Mouse (Mus musculus) hindbrain, embryonic 10.5 days (tissue): Measurements from ENCODE around the gene Ccl2. TPM values are rescaled to one million over a fixed set of nuclear protein-coding genes. Genes with fewer than 3 reads are reported as not detected.

Experiments
- DNase-seq: peaks from one replicate; pipeline ENCODE4 v3.0.0-alpha.2; 2017; ENCODE audit warnings: low spot score
- H3K27ac ChIP-seq: fragments of 300-500 bp; sonication (generic); 2 replicates; pipeline ENCODE4 v1.5.1; 2016; ENCODE audit warnings: mild to moderate bottlenecking, moderate library complexity
- H3K27me3 ChIP-seq: fragments of 300-500 bp; sonication (generic); 2 replicates; pipeline ENCODE4 v1.6.1; 2016; ENCODE audit warnings: mild to moderate bottlenecking; ENCODE audit not compliant: poor library complexity, insufficient read depth, severe bottlenecking
- H3K36me3 ChIP-seq: fragments of 300-500 bp; sonication (generic); 2 replicates; pipeline ENCODE4 v1.6.1; 2016; ENCODE audit warnings: mild to moderate bottlenecking, moderate library complexity
- H3K4me1 ChIP-seq: fragments of 300-500 bp; sonication (generic); replicated peaks from 2 replicates; pipeline ENCODE4 v1.6.1; 2016; ENCODE audit warnings: mild to moderate bottlenecking
- H3K4me3 ChIP-seq: fragments of 300-500 bp; sonication (generic); 2 replicates; pipeline ENCODE4 v1.5.1; 2016; ENCODE audit warnings: mild to moderate bottlenecking, moderate library complexity
- H3K9me3 ChIP-seq: fragments of 300-500 bp; sonication (generic); 2 replicates; pipeline ENCODE4 v1.6.1; 2016; ENCODE audit warnings: mild to moderate bottlenecking, moderate library complexity
- WGBS: fragments of 180-500 bp; shearing (Covaris S2); methylation state at CpG from one replicate; pipeline ENCODE4 v1.1.7; 2016; 5-methylcytosine and 5-hydroxymethylcytosine counted together
- polyA plus RNA-seq: library from polyadenylated mRNA; unstranded; fragments of >200 nt; fragmentation: Nextera tagmentation; extraction: Ambion mirVana; gene quantifications from 2 replicates; pipeline ENCODE4 v1.2.1, GENCODE M21; 2016

The Ccl2 gene
- polyA plus RNA-seq, 1 experiment from 2014 or later, result 1.0 TPM

GRCm38 (mm10) chr11:82019389-82019788 lies 16.0 kb upstream of the Ccl2 start:
- 38% methylated on average over 2 of the region's 2 CpGs for WGBS
- no peaks in the 10 kb centered on the region for H3K27me3 ChIP-seq
- DNase-seq, result no peak
- H3K9me3 ChIP-seq, result no peaks in the 10 kb centered on the region
- H3K36me3 ChIP-seq, result no peaks in the 10 kb centered on the region
- no peak overlapping the region for H3K27ac ChIP-seq
- no peaks in the 10 kb centered on the region for H3K4me1 ChIP-seq
- no peak overlapping the region for H3K4me3 ChIP-seq

- no peaks in the 10 kb centered on the region for H3K36me3 ChIP-seq
- no peaks in the 10 kb centered on the region for H3K9me3 ChIP-seq
- H3K4me3 ChIP-seq, result no peak overlapping the region
- H3K27ac ChIP-seq, result no peak overlapping the region
- DNase-seq, result no peak
- H3K4me1 ChIP-seq, result no peaks in the 10 kb centered on the region
- no peaks in the 10 kb centered on the region for H3K27me3 ChIP-seq
These were observed 15.6 kb upstream of the Ccl2 start for GRCm38 (mm10) chr11:82019793-82020192.

GRCm38 (mm10) chr11:82021406-82021805 lies 14.0 kb upstream of the Ccl2 start:
- H3K4me3 ChIP-seq, result no peak overlapping the region
- no peak overlapping the region for H3K27ac ChIP-seq
- H3K9me3 ChIP-seq, result no peaks in the 10 kb centered on the region
- no peaks in the 10 kb centered on the region for H3K27me3 ChIP-seq
- 80% methylated on average over 3 of the region's 3 CpGs for WGBS
- H3K36me3 ChIP-seq, result no peaks in the 10 kb centered on the region
- no peaks in the 10 kb centered on the region for H3K4me1 ChIP-seq
- DNase-seq, result no peak

- DNase-seq, result no peak
- H3K4me3 ChIP-seq, result no peak overlapping the region
- no peaks in the 10 kb centered on the region for H3K36me3 ChIP-seq
- H3K27me3 ChIP-seq, result no peaks in the 10 kb centered on the region
- no peaks in the 10 kb centered on the region for H3K4me1 ChIP-seq
- H3K9me3 ChIP-seq, result no peaks in the 10 kb centered on the region
- WGBS, result 87% methylated on average over 6 of the region's 6 CpGs
- H3K27ac ChIP-seq, result no peak overlapping the region
These were observed 12.8 kb upstream of the Ccl2 start for GRCm38 (mm10) chr11:82022504-82023056.

- Histone ChIP-seq H3K9me3 (no peaks in the 10 kb centered on the region), H3K4me1 (no peaks in the 10 kb centered on the region), H3K27ac (no peak overlapping the region), H3K27me3 (no peaks in the 10 kb centered on the region), H3K4me3 (no peak overlapping the region), H3K36me3 (no peaks in the 10 kb centered on the region)
- DNase-seq, result no peak
- WGBS, result 85% methylated on average over 4 of the region's 4 CpGs
These were observed 11.6 kb upstream of the Ccl2 start for GRCm38 (mm10) chr11:82023769-82024168.

GRCm38 (mm10) chr11:82030171-82030570 lies 5.2 kb upstream of the Ccl2 start:
- H3K4me3 ChIP-seq, result no peak overlapping the region
- peaks cover 6% of the 10 kb centered on the region; the same call in 1 of the 2 replicates for H3K4me1 ChIP-seq
- no peaks in the 10 kb centered on the region for H3K27me3 ChIP-seq
- H3K27ac ChIP-seq, result no peak overlapping the region
- WGBS, result 90% methylated on average over 2 of the region's 2 CpGs
- no peak for DNase-seq
- H3K9me3 ChIP-seq, result no peaks in the 10 kb centered on the region
- H3K36me3 ChIP-seq, result no peaks in the 10 kb centered on the region

- no peaks in the 10 kb centered on the region for H3K9me3 ChIP-seq
- H3K27ac ChIP-seq, result no peak overlapping the region
- no peaks in the 10 kb centered on the region for H3K27me3 ChIP-seq
- H3K36me3 ChIP-seq, result no peaks in the 10 kb centered on the region
- peaks cover 6% of the 10 kb centered on the region; the same call in 1 of the 2 replicates for H3K4me1 ChIP-seq
- no peak overlapping the region for H3K4me3 ChIP-seq
- DNase-seq, result no peak
These were observed 3.2 kb upstream of the Ccl2 start for GRCm38 (mm10) chr11:82032136-82032535.

GRCm38 (mm10) chr11:82032678-82033344 lies 2.6 kb upstream of the Ccl2 start:
- Histone ChIP-seq H3K36me3 (no peaks in the 10 kb centered on the region), H3K27me3 (no peaks in the 10 kb centered on the region), H3K4me1 (peaks cover 6% of the 10 kb centered on the region; the same call in 1 of the 2 replicates), H3K4me3 (no peak overlapping the region), H3K9me3 (no peaks in the 10 kb centered on the region), H3K27ac (peak overlapping the region; percentile 50; the same call in 1 of the 2 replicates)
- 50% methylated on average over 8 of the region's 8 CpGs for WGBS
- peak; percentile 5 for DNase-seq

- WGBS, result 88% methylated on average over 7 of the region's 7 CpGs
These were observed 925 bp upstream of the Ccl2 start for GRCm38 (mm10) chr11:82034446-82034845.

GRCm38 (mm10) chr11:82035857-82036256 lies 486 bp downstream of the Ccl2 start:
- H3K36me3 ChIP-seq, result no peaks in the 10 kb centered on the region
- H3K4me1 ChIP-seq, result peaks cover 6% of the 10 kb centered on the region; the same call in 1 of the 2 replicates
- 89% methylated on average over 2 of the region's 2 CpGs for WGBS
- no peaks in the 10 kb centered on the region for H3K27me3 ChIP-seq
- H3K9me3 ChIP-seq, result no peaks in the 10 kb centered on the region
- no peak overlapping the region for H3K4me3 ChIP-seq
- no peak overlapping the region for H3K27ac ChIP-seq
- DNase-seq, result no peak

More at GRCm38 (mm10) chr11:82034446-82034845, 925 bp upstream of the Ccl2 start:
- H3K9me3 ChIP-seq, result no peaks in the 10 kb centered on the region
- no peak overlapping the region for H3K4me3 ChIP-seq
- no peak for DNase-seq
- no peaks in the 10 kb centered on the region for H3K27me3 ChIP-seq
- no peak overlapping the region for H3K27ac ChIP-seq
- H3K4me1 ChIP-seq, result peaks cover 6% of the 10 kb centered on the region; the same call in 1 of the 2 replicates
- H3K36me3 ChIP-seq, result no peaks in the 10 kb centered on the region

GRCm38 (mm10) chr11:82038535-82038934 lies 3.2 kb downstream of the Ccl2 start, which contains the start of gene Gm17268:
Gene Gm17268, minus strand, starts transcription at chr11:82038562.
- no peaks in the 10 kb centered on the region for H3K36me3 ChIP-seq
- 69% methylated on average over 2 of the region's 2 CpGs for WGBS
- no peak for DNase-seq

GRCm38 (mm10) chr11:82039132-82039660 lies 3.8 kb downstream of the Ccl2 start:
- Histone ChIP-seq H3K4me1 (no peaks in the 10 kb centered on the region; the same call in 1 of the 2 replicates), H3K4me3 (no peak overlapping the region), H3K27me3 (no peaks in the 10 kb centered on the region), H3K36me3 (no peaks in the 10 kb centered on the region), H3K27ac (no peak overlapping the region), H3K9me3 (no peaks in the 10 kb centered on the region)
- no peak for DNase-seq
- 81% methylated on average over 3 of the region's 3 CpGs for WGBS

More at GRCm38 (mm10) chr11:82038535-82038934, 3.2 kb downstream of the Ccl2 start, which contains the start of gene Gm17268:
- Histone ChIP-seq H3K4me1 (no peaks in the 10 kb centered on the region; the same call in 1 of the 2 replicates), H3K27ac (no peak within 1 kb of the TSS), H3K27me3 (no peaks in the 10 kb centered on the region), H3K9me3 (no peaks in the 10 kb centered on the region), H3K4me3 (no peak within 1 kb of the TSS)

GRCm38 (mm10) chr11:82041671-82042080 lies 6.3 kb downstream of the Ccl2 start:
- H3K4me1 ChIP-seq, result no peaks in the 10 kb centered on the region
- H3K27ac ChIP-seq, result no peak overlapping the region
- no peaks in the 10 kb centered on the region for H3K9me3 ChIP-seq
- no peaks in the 10 kb centered on the region for H3K27me3 ChIP-seq
- no peak overlapping the region for H3K4me3 ChIP-seq
- WGBS, result 93% methylated on average over 4 of the region's 4 CpGs
- DNase-seq, result no peak
- H3K36me3 ChIP-seq, result no peaks in the 10 kb centered on the region
